Mouse (Mus musculus) layer of hippocampus, adult 2 months (tissue): Measurements from ENCODE around the gene Mgst2. TPM values are rescaled to one million over a fixed set of nuclear protein-coding genes. Genes with fewer than 3 reads are reported as not detected.

Source experiments
- DNase-seq, 2 experiments: peaks; one replicate each; pipeline ENCODE4 v3.0.0; 2022; ENCODE audit warnings: low spot score in 2 of 2
- H3K27ac ChIP-seq: fragments of 200-600 bp; 2 replicates; pipeline ENCODE4 v1.8.1; 2022
- H3K4me3 ChIP-seq: fragments of 200-600 bp; 2 replicates; pipeline ENCODE4 v1.8.1; 2022; ENCODE audit warnings: mild to moderate bottlenecking
- CTCF ChIP-seq: fragments of 200-600 bp; conservative IDR thresholded peaks from 2 replicates; pipeline ENCODE4 v1.8.1; 2022; ENCODE audit warnings: antibody characterized with exemption, mild to moderate bottlenecking, moderate library complexity
- total RNA-seq, 2 experiments: library from RNA; stranded (reverse); gene quantifications; 2 replicates each; pipeline ENCODE4 v1.2.3; 2021

The Mgst2 gene
- total RNA-seq, 2 experiments from 2014 or later, result not detected

- H3K27ac ChIP-seq, result peak overlapping the region; percentile 3; the same call in 1 of the 2 replicates
- H3K4me3 ChIP-seq, result no peak overlapping the region
- TF ChIP-seq CTCF, result no peak
- no peak for DNase-seq
These were observed 1.9 kb downstream of the Mgst2 start for GRCm38 (mm10) chr3:51661880-51662550.

GRCm38 (mm10) chr3:51662557-51662956 lies 2.4 kb downstream of the Mgst2 start:
- H3K4me3 ChIP-seq, result no peak overlapping the region
- peak overlapping the region; percentile 3; the same call in 1 of the 2 replicates for H3K27ac ChIP-seq
- no peak for DNase-seq
- no peak for TF ChIP-seq CTCF

- no peak for TF ChIP-seq CTCF
- Histone ChIP-seq H3K27ac (no peak overlapping the region), H3K4me3 (no peak overlapping the region)
- DNase-seq, result no peak
These were observed 8.4 kb downstream of the Mgst2 start for GRCm38 (mm10) chr3:51668607-51669006.

GRCm38 (mm10) chr3:51670414-51671070 lies 10.4 kb downstream of the Mgst2 start:
- no peak for TF ChIP-seq CTCF
- H3K4me3 ChIP-seq, result no peak overlapping the region
- DNase-seq, result no peak
- H3K27ac ChIP-seq, result no peak overlapping the region

- no peak for DNase-seq
- Histone ChIP-seq H3K27ac (no peak overlapping the region), H3K4me3 (no peak overlapping the region)
- TF ChIP-seq CTCF, result no peak
These were observed 10.9 kb downstream of the Mgst2 start for GRCm38 (mm10) chr3:51671071-51671469.

- no peak for DNase-seq
- TF ChIP-seq CTCF, result no peak
- no peak overlapping the region for H3K27ac ChIP-seq
- no peak overlapping the region for H3K4me3 ChIP-seq
These were observed 12.5 kb downstream of the Mgst2 start for GRCm38 (mm10) chr3:51672631-51673030.

- no peak overlapping the region for H3K4me3 ChIP-seq
- peak; percentile 72 for TF ChIP-seq CTCF
- DNase-seq, result peak in 1 of 2 experiments; percentile 38
- H3K27ac ChIP-seq, result no peak overlapping the region
These were observed 13.4 kb downstream of the Mgst2 start for GRCm38 (mm10) chr3:51673408-51674086.

- Histone ChIP-seq H3K4me3 (no peak overlapping the region), H3K27ac (no peak overlapping the region)
- TF ChIP-seq CTCF, result no peak
- DNase-seq, result no peak
These were observed 14.8 kb downstream of the Mgst2 start for GRCm38 (mm10) chr3:51674963-51675362.

- no peak for TF ChIP-seq CTCF
- no peak overlapping the region for H3K27ac ChIP-seq
- DNase-seq, result no peak
- H3K4me3 ChIP-seq, result no peak overlapping the region
These were observed 25.4 kb downstream of the Mgst2 start for GRCm38 (mm10) chr3:51685539-51685938.

- no peak overlapping the region for H3K27ac ChIP-seq
- H3K4me3 ChIP-seq, result no peak overlapping the region
- no peak for DNase-seq
- TF ChIP-seq CTCF, result no peak
These were observed 26.2 kb downstream of the Mgst2 start for GRCm38 (mm10) chr3:51686316-51686715.

- Histone ChIP-seq H3K4me3 (no peak overlapping the region), H3K27ac (no peak overlapping the region)
- no peak for DNase-seq
- TF ChIP-seq CTCF, result no peak
These were observed 26.6 kb downstream of the Mgst2 start for GRCm38 (mm10) chr3:51686791-51687190.

- no peak for DNase-seq
- TF ChIP-seq CTCF, result no peak
- no peak overlapping the region for H3K27ac ChIP-seq
- H3K4me3 ChIP-seq, result no peak overlapping the region
These were observed 28.6 kb downstream of the Mgst2 start for GRCm38 (mm10) chr3:51688725-51689124.

- DNase-seq, result no peak
- H3K27ac ChIP-seq, result no peak overlapping the region
- no peak for TF ChIP-seq CTCF
- H3K4me3 ChIP-seq, result no peak overlapping the region
These were observed 33.0 kb downstream of the Mgst2 start for GRCm38 (mm10) chr3:51693196-51693595.
